Mouse (Mus musculus): ENCODE data around the gene Traf3ip1. TPM values are rescaled to one million over a fixed set of nuclear protein-coding genes. Genes with fewer than 3 reads are reported as not detected.
A peak's percentile ranks its signal among the peaks of the same experiment; 100 is the strongest.

The Traf3ip1 gene
- total RNA-seq (2014; rRNA removed; ENCODE audit: low replicate concordance) (2.0 and 3.4 TPM in 2 replicates), polyA plus RNA-seq (2015; fragmentation: Nextera tagmentation; extraction: Ambion mirVana) (2.8 TPM in 2 replicates)

- H3K9ac ChIP-seq (replicated peaks; ENCODE audit: low read depth, low read length), result peak within 1 kb of the TSS; percentile 76
- ATAC-seq (ENCODE audit: insufficient read depth, low read depth), result peak; percentile 99
- no peaks in the 10 kb centered on the region for H3K9me3 ChIP-seq (replicated peaks; ENCODE audit: control insufficient read depth, low read length)
- H3K4me1 ChIP-seq (ENCODE audit: control insufficient read depth, insufficient read depth), result peaks cover 7% of the 10 kb centered on the region
- no peak within 1 kb of the TSS for H3K27ac ChIP-seq (ENCODE audit: low read depth)
- TF ChIP-seq EP300 (IDR thresholded peaks at IDR 0.05; ENCODE audit: low read depth) (no peak), CTCF (IDR thresholded peaks at IDR 0.05; ENCODE audit: low read depth) (no peak)
- peak; percentile 90 for DNase-seq (ENCODE audit: low spot score)
- peak within 1 kb of the TSS; percentile 97 for H3K4me2 ChIP-seq (ENCODE audit: low read depth, low read length)
- peak within 1 kb of the TSS; percentile 96 for H3K4me3 ChIP-seq (ENCODE audit: low read depth, low read length)
- no peaks in the 10 kb centered on the region for H3K27me3 ChIP-seq (ENCODE audit: control insufficient read depth, insufficient read depth, low read length)
- peaks cover 3% of the 10 kb centered on the region; the same call in 1 of the 2 replicates for H3K36me3 ChIP-seq (replicated peaks; ENCODE audit: control insufficient read depth, insufficient read depth, low read length)
- under 1% methylated on average over 72 of the region's 79 CpGs for WGBS
Measured at GRCm38 (mm10) chr1:91494457-91495140, at the start of gene Traf3ip1. TSS of gene Traf3ip1 (plus strand) at chr1:91494647.

GRCm38 (mm10) chr1:91444841-91445830 is 49.3 kb upstream of the Traf3ip1 start:
- Histone ChIP-seq H3K9ac (replicated peaks; ENCODE audit: low read depth, low read length) (no peak overlapping the region), H3K4me2 (ENCODE audit: low read depth, low read length) (no peak overlapping the region), H3K27ac (ENCODE audit: low read depth) (peak overlapping the region; percentile 85), H3K4me1 (ENCODE audit: control insufficient read depth, insufficient read depth) (peaks cover 43% of the 10 kb centered on the region), H3K27me3 (ENCODE audit: control insufficient read depth, insufficient read depth, low read length) (no peaks in the 10 kb centered on the region), H3K4me3 (ENCODE audit: low read depth, low read length) (no peak overlapping the region), H3K9me3 (replicated peaks; ENCODE audit: control insufficient read depth, low read length) (no peaks in the 10 kb centered on the region; the same call in 1 of the 2 replicates), H3K36me3 (replicated peaks; ENCODE audit: control insufficient read depth, insufficient read depth, low read length) (peaks cover 67% of the 10 kb centered on the region)
- no peak for DNase-seq (ENCODE audit: low spot score)
- no peak for ATAC-seq (ENCODE audit: insufficient read depth, low read depth)
- TF ChIP-seq CTCF (IDR thresholded peaks at IDR 0.05; ENCODE audit: low read depth) (no peak), EP300 (IDR thresholded peaks at IDR 0.05; ENCODE audit: low read depth) (no peak)
- 84% methylated on average over 17 of the region's 17 CpGs for WGBS

GRCm38 (mm10) chr1:91446060-91446459 is 48.4 kb upstream of the Traf3ip1 start:
- Histone ChIP-seq H3K4me2 (ENCODE audit: low read depth, low read length) (no peak overlapping the region), H3K36me3 (replicated peaks; ENCODE audit: control insufficient read depth, insufficient read depth, low read length) (peaks cover 62% of the 10 kb centered on the region), H3K4me1 (ENCODE audit: control insufficient read depth, insufficient read depth) (peaks cover 52% of the 10 kb centered on the region), H3K4me3 (ENCODE audit: low read depth, low read length) (no peak overlapping the region), H3K9me3 (replicated peaks; ENCODE audit: control insufficient read depth, low read length) (no peaks in the 10 kb centered on the region; the same call in 1 of the 2 replicates), H3K27ac (ENCODE audit: low read depth) (peak overlapping the region; percentile 85), H3K9ac (replicated peaks; ENCODE audit: low read depth, low read length) (no peak overlapping the region), H3K27me3 (ENCODE audit: control insufficient read depth, insufficient read depth, low read length) (no peaks in the 10 kb centered on the region)
- ATAC-seq (ENCODE audit: insufficient read depth, low read depth) (peak; percentile 71), DNase-seq (ENCODE audit: low spot score) (peak; percentile 91)
- 8% methylated on average over 8 of the region's 8 CpGs for WGBS
- peak; percentile 82 for TF ChIP-seq EP300 (IDR thresholded peaks at IDR 0.05; ENCODE audit: low read depth)
- TF ChIP-seq CTCF (IDR thresholded peaks at IDR 0.05; ENCODE audit: low read depth), result peak; percentile 7; the same call in 1 of the 2 replicates

GRCm38 (mm10) chr1:91446511-91446910 is 47.9 kb upstream of the Traf3ip1 start:
- 71% methylated on average over 4 of the region's 4 CpGs for WGBS
- no peak overlapping the region for H3K4me3 ChIP-seq (ENCODE audit: low read depth, low read length)
- H3K4me1 ChIP-seq (ENCODE audit: control insufficient read depth, insufficient read depth), result peaks cover 57% of the 10 kb centered on the region
- H3K36me3 ChIP-seq (replicated peaks; ENCODE audit: control insufficient read depth, insufficient read depth, low read length), result peaks cover 61% of the 10 kb centered on the region
- no peaks in the 10 kb centered on the region for H3K27me3 ChIP-seq (ENCODE audit: control insufficient read depth, insufficient read depth, low read length)
- no peak overlapping the region for H3K9ac ChIP-seq (replicated peaks; ENCODE audit: low read depth, low read length)
- DNase-seq (ENCODE audit: low spot score) (no peak), ATAC-seq (ENCODE audit: insufficient read depth, low read depth) (0 out of 2 replicates have a peak, but pooled peaks have one; percentile 2)
- H3K4me2 ChIP-seq (ENCODE audit: low read depth, low read length), result no peak overlapping the region
- H3K27ac ChIP-seq (ENCODE audit: low read depth), result peak overlapping the region; percentile 85
- no peaks in the 10 kb centered on the region; the same call in 1 of the 2 replicates for H3K9me3 ChIP-seq (replicated peaks; ENCODE audit: control insufficient read depth, low read length)
- TF ChIP-seq EP300 (IDR thresholded peaks at IDR 0.05; ENCODE audit: low read depth), result no peak

- H3K4me1 ChIP-seq (ENCODE audit: control insufficient read depth, insufficient read depth), result peaks cover 66% of the 10 kb centered on the region
- peak overlapping the region; percentile 83 for H3K27ac ChIP-seq (ENCODE audit: low read depth)
- 33% methylated on average over 10 of the region's 10 CpGs for WGBS
- H3K4me2 ChIP-seq (ENCODE audit: low read depth, low read length), result no peak overlapping the region
- H3K9me3 ChIP-seq (replicated peaks; ENCODE audit: control insufficient read depth, low read length), result no peaks in the 10 kb centered on the region; the same call in 1 of the 2 replicates
- peaks cover 44% of the 10 kb centered on the region for H3K36me3 ChIP-seq (replicated peaks; ENCODE audit: control insufficient read depth, insufficient read depth, low read length)
- DNase-seq (ENCODE audit: low spot score), result peak; percentile 94
- no peak overlapping the region for H3K4me3 ChIP-seq (ENCODE audit: low read depth, low read length)
- peak; percentile 84 for ATAC-seq (ENCODE audit: insufficient read depth, low read depth)
- H3K9ac ChIP-seq (replicated peaks; ENCODE audit: low read depth, low read length), result 0 out of 2 replicates have a peak overlapping the region, but pooled peaks have one; percentile 38
- H3K27me3 ChIP-seq (ENCODE audit: control insufficient read depth, insufficient read depth, low read length), result no peaks in the 10 kb centered on the region
- TF ChIP-seq EP300 (IDR thresholded peaks at IDR 0.05; ENCODE audit: low read depth) (peak; percentile 35; the same call in 1 of the 2 replicates), CTCF (IDR thresholded peaks at IDR 0.05; ENCODE audit: low read depth) (no peak)
Measured at GRCm38 (mm10) chr1:91448688-91449087, 45.8 kb upstream of the Traf3ip1 start.
